Mouse (Mus musculus): ENCODE measurements around the gene Trim9. TPM values are rescaled to one million over a fixed set of nuclear protein-coding genes. Genes with fewer than 3 reads are reported as not detected.

Gene Trim9
- polyA plus RNA-seq, 2 experiments from 2014 or later = 0.08 TPM; not detected in 1

- no peak for ATAC-seq
Observed at GRCm38 (mm10) chr12:70322790-70323189, 24.6 kb downstream of the Trim9 start.

GRCm38 (mm10) chr12:70316147-70316546, 31.3 kb downstream of the Trim9 start:
- no peak for ATAC-seq

- ATAC-seq = no peak
Observed at GRCm38 (mm10) chr12:70307881-70308280, 39.5 kb downstream of the Trim9 start.

GRCm38 (mm10) chr12:70307062-70307461, 40.4 kb downstream of the Trim9 start:
- no peak for ATAC-seq

GRCm38 (mm10) chr12:70304014-70304413, 43.4 kb downstream of the Trim9 start:
- no peak for ATAC-seq

- no peak for ATAC-seq
Observed at GRCm38 (mm10) chr12:70303525-70303924, 43.9 kb downstream of the Trim9 start.

- ATAC-seq = no peak
Observed at GRCm38 (mm10) chr12:70302022-70302720, 45.2 kb downstream of the Trim9 start.

- no peak for ATAC-seq
Observed at GRCm38 (mm10) chr12:70293927-70294684, 53.3 kb downstream of the Trim9 start.

GRCm38 (mm10) chr12:70293165-70293926, 54.1 kb downstream of the Trim9 start:
- ATAC-seq = no peak

- ATAC-seq = no peak
Observed at GRCm38 (mm10) chr12:70285521-70285920, 61.9 kb downstream of the Trim9 start.

- no peak for ATAC-seq
Observed at GRCm38 (mm10) chr12:70284979-70285378, 62.4 kb downstream of the Trim9 start.

- ATAC-seq = no peak
Observed at GRCm38 (mm10) chr12:70283116-70283731, 64.2 kb downstream of the Trim9 start.

GRCm38 (mm10) chr12:70280930-70281329, 66.5 kb downstream of the Trim9 start:
- no peak for ATAC-seq

GRCm38 (mm10) chr12:70280381-70280780, 67.0 kb downstream of the Trim9 start:
- no peak for ATAC-seq

GRCm38 (mm10) chr12:70277071-70277939, 70.1 kb downstream of the Trim9 start:
- ATAC-seq = no peak

GRCm38 (mm10) chr12:70269724-70270123, 77.7 kb downstream of the Trim9 start:
- no peak for ATAC-seq

- ATAC-seq = no peak
Observed at GRCm38 (mm10) chr12:70267314-70267713, 80.1 kb downstream of the Trim9 start.

GRCm38 (mm10) chr12:70266494-70266931, 80.9 kb downstream of the Trim9 start:
- ATAC-seq = no peak

- no peak for ATAC-seq
Observed at GRCm38 (mm10) chr12:70263721-70264120, 83.7 kb downstream of the Trim9 start.

- ATAC-seq = no peak
Observed at GRCm38 (mm10) chr12:70262271-70262953, 85.0 kb downstream of the Trim9 start.
